Mouse (Mus musculus) ES-E14 (cell line): ENCODE data around the gene Gmfb. TPM values are rescaled to one million over a fixed set of nuclear protein-coding genes. Genes with fewer than 3 reads are reported as not detected.
A peak's percentile ranks its signal among the peaks of the same experiment; 100 is the strongest.

Source experiments
- DNase-seq: peaks from one replicate; pipeline ENCODE4 v3.0.0-alpha.2; 2013; ENCODE audit warnings: low read depth, low spot score
- H3K27ac ChIP-seq: 2 replicates; pipeline ENCODE4 v1.5.1; 2012; ENCODE audit warnings: low read depth, mild to moderate bottlenecking, low read length, moderate library complexity, mixed read lengths; ENCODE audit not compliant: poor library complexity, insufficient read depth, severe bottlenecking
- H3K36me3 ChIP-seq: 2 replicates; pipeline ENCODE4 v1.6.1; 2012; ENCODE audit warnings: mild to moderate bottlenecking, low read length, moderate library complexity, mixed read lengths; ENCODE audit not compliant: control insufficient read depth, poor library complexity, insufficient read depth, severe bottlenecking
- H3K4me1 ChIP-seq, 2 experiments: fragments of 150-350 bp in 1 of 2; sonication (generic) in 1 of 2; 2 replicates each; pipeline ENCODE4 v1.6.1; 2012; ENCODE audit warnings: low read length in 2 of 2, mild to moderate bottlenecking in 1 of 2, mixed read lengths in 1 of 2; ENCODE audit not compliant: control insufficient read depth in 2 of 2, insufficient read depth in 2 of 2, poor library complexity in 1 of 2
- H3K4me3 ChIP-seq, 2 experiments: fragments of 150-350 bp in 1 of 2; sonication (generic) in 1 of 2; 2 replicates each; pipeline ENCODE4 v1.5.1; 2012; ENCODE audit warnings: low read length in 2 of 2, low read depth in 1 of 2, mild to moderate bottlenecking in 1 of 2, mixed read lengths in 1 of 2; ENCODE audit not compliant: insufficient read depth in 1 of 2, poor library complexity in 1 of 2, severe bottlenecking in 1 of 2
- H3K9ac ChIP-seq: 2 replicates; pipeline ENCODE4 v1.6.1; 2012; ENCODE audit warnings: low read depth, mild to moderate bottlenecking, low read length, mixed read lengths; ENCODE audit not compliant: poor library complexity, insufficient read depth, severe bottlenecking
- H3K9me3 ChIP-seq: fragments of 150-350 bp; sonication (generic); 2 replicates; pipeline ENCODE4 v1.6.1; 2012; ENCODE audit warnings: low read depth, mild to moderate bottlenecking, low read length; ENCODE audit not compliant: control insufficient read depth, insufficient read depth
- CHD2 ChIP-seq: IDR thresholded peaks from 2 replicates; pipeline ENCODE4 v1.6.1; 2014; ENCODE audit warnings: mild to moderate bottlenecking, low read depth, low read length, inconsistent platforms
- HCFC1 ChIP-seq: IDR thresholded peaks from 2 replicates; pipeline ENCODE4 v1.6.1; 2012; ENCODE audit warnings: low read length, inconsistent platforms, borderline replicate concordance; ENCODE audit not compliant: insufficient read depth
- MAFK ChIP-seq: IDR thresholded peaks from 2 replicates; pipeline ENCODE4 v1.6.1; 2014; ENCODE audit warnings: mild to moderate bottlenecking, low read depth, low read length, inconsistent platforms; ENCODE audit not compliant: insufficient read depth
- ZC3H11A ChIP-seq: IDR thresholded peaks from 2 replicates; pipeline ENCODE4 v1.6.1; 2012; ENCODE audit warnings: low read depth, mild to moderate bottlenecking, inconsistent platforms, low read length, borderline replicate concordance
- ZNF384 ChIP-seq: IDR thresholded peaks from 2 replicates; pipeline ENCODE4 v1.6.1; 2012; ENCODE audit warnings: low read depth, low read length, inconsistent platforms
- in situ Hi-C, 2 experiments: fragments of 600-800 bp; cut with MboI; formaldehyde crosslinking; loops; one replicate each; pipeline ENCODE4 v1.15.1; 2025; ENCODE audit warnings: low sequenced_read_pairs in 2 of 2, inconsistent platforms in 1 of 2; ENCODE audit not compliant: unreplicated experiment in 2 of 2
- total RNA-seq: library from RNA; depleted of rRNA; stranded (reverse); fragments of 300-350 nt; gene quantifications from 2 replicates; pipeline ENCODE4 v1.2.3, GENCODE M21; 2012

Gene Gmfb
- total RNA-seq, 1 experiment: 26.9 TPM

GRCm38 (mm10) chr14:46794157-46794556, 27.9 kb downstream of the Gmfb start:
- DNase-seq: no peak
- no peaks in the 10 kb centered on the region for H3K36me3 ChIP-seq
- no peak overlapping the region for H3K4me3 ChIP-seq
- TF ChIP-seq ZC3H11A: no peak
- H3K9ac ChIP-seq: no peak overlapping the region
- no peak overlapping the region for H3K27ac ChIP-seq
- in situ Hi-C loops: no loop called here
- no peaks in the 10 kb centered on the region for H3K9me3 ChIP-seq
- no peaks in the 10 kb centered on the region for H3K4me1 ChIP-seq

- Histone ChIP-seq H3K9me3 (no peaks in the 10 kb centered on the region), H3K9ac (no peak overlapping the region), H3K4me1 (peaks cover 0 to 2% of the 10 kb centered on the region in 2 experiments; a peak in 1 of 4 replicates), H3K27ac (no peak overlapping the region), H3K4me3 (no peak overlapping the region), H3K36me3 (no peaks in the 10 kb centered on the region)
- TF ChIP-seq CHD2 (no peak), ZNF384 (no peak), ZC3H11A (no peak), HCFC1 (no peak), MAFK (no peak)
- in situ Hi-C loops: no loop called here
- DNase-seq: no peak
Measured at GRCm38 (mm10) chr14:46790723-46791122, 31.3 kb downstream of the Gmfb start.

GRCm38 (mm10) chr14:46790303-46790702, 31.7 kb downstream of the Gmfb start:
- no peak overlapping the region for H3K27ac ChIP-seq
- 0 out of 2 replicates have a peak overlapping the region, but pooled peaks have one; percentile 6 for H3K9ac ChIP-seq
- no peaks in the 10 kb centered on the region for H3K36me3 ChIP-seq
- TF ChIP-seq HCFC1 (no peak), ZC3H11A (no peak), ZNF384 (no peak), CHD2 (no peak), MAFK (no peak)
- H3K9me3 ChIP-seq: no peaks in the 10 kb centered on the region
- no peak for DNase-seq
- in situ Hi-C loops: no loop called here
- no peak overlapping the region for H3K4me3 ChIP-seq
- peaks cover 0 to 2% of the 10 kb centered on the region in 2 experiments; a peak in 1 of 4 replicates for H3K4me1 ChIP-seq

GRCm38 (mm10) chr14:46788505-46788901, 33.5 kb downstream of the Gmfb start:
- Histone ChIP-seq H3K9ac (no peak overlapping the region), H3K27ac (no peak overlapping the region)
- no peak for TF ChIP-seq ZNF384
- TF ChIP-seq ZC3H11A: no peak
- TF ChIP-seq CHD2: no peak
- no peak for TF ChIP-seq HCFC1
- TF ChIP-seq MAFK: no peak

GRCm38 (mm10) chr14:46787787-46788504, 34.1 kb downstream of the Gmfb start, which contains the start of gene Cnih1:
Gene Cnih1, minus strand, starts transcription at chr14:46788411.
- TF ChIP-seq HCFC1 (0 out of 2 replicates have a peak, but pooled peaks have one; percentile 63), ZNF384 (no peak), MAFK (0 out of 2 replicates have a peak, but pooled peaks have one; percentile 13), ZC3H11A (no peak), CHD2 (no peak)
- Histone ChIP-seq H3K4me3 (peak within 1 kb of the TSS; percentile 81 to 95), H3K4me1 (peaks cover 0 to 3% of the 10 kb centered on the region in 2 experiments; a peak in 1 of 4 replicates), H3K9ac (peak within 1 kb of the TSS; percentile 99), H3K27ac (peak within 1 kb of the TSS; percentile 78), H3K9me3 (no peaks in the 10 kb centered on the region), H3K36me3 (0 out of 2 replicates have a peak, but pooled peaks cover 2% of the 10 kb centered on the region)
- peak; percentile 78 for DNase-seq
- in situ Hi-C loops: no loop called here

More at GRCm38 (mm10) chr14:46788505-46788901, 33.5 kb downstream of the Gmfb start:
- peaks cover 0 to 3% of the 10 kb centered on the region in 2 experiments; a peak in 1 of 4 replicates for H3K4me1 ChIP-seq
- peak overlapping the region in 1 of 2 experiments; percentile 81; a peak in 2 of 4 replicates for H3K4me3 ChIP-seq
- in situ Hi-C loops: no loop called here
- H3K36me3 ChIP-seq: 0 out of 2 replicates have a peak, but pooled peaks cover 2% of the 10 kb centered on the region
- H3K9me3 ChIP-seq: no peaks in the 10 kb centered on the region
- DNase-seq: no peak
